ENCODE assay signal across 9 mouse cellular contexts in genomic region chr11:120539285-120540014, GRCm38 (mm10). TPM values are rescaled to one million over a fixed set of nuclear protein-coding genes. Genes with fewer than 3 reads are reported as not detected.
DNase-seq lines count a peak whose midpoint lies in the region; ATAC-seq lines count a peak whose summit lies in the region.
"Had no signal": no experiment of that assay in that cellular context is flagged by ENCODE, and none has a peak within 500 bp of the region (broad histone marks: within the 10 kb centered on the region; RNA-seq: fewer than 3 reads in every experiment).

No protein-coding gene starts in this region.

- DNase-seq in heart, adult 8-10 months (ENCODE audit: low spot score): no peak
- peak; percentile 49 for DNase-seq in limb, embryonic 10.5 days (ENCODE audit: low spot score)
- no peak for DNase-seq in right cerebral cortex, postnatal 4 days
- DNase-seq in layer of hippocampus, adult 8-10 months (ENCODE audit: low spot score in 2 of 2): no peak
- DNase-seq in heart, postnatal 14 days: no peak

- peaks cover 27% of the 10 kb centered on the region for H3K36me3 ChIP-seq in heart, embryonic 12.5 days
- H3K36me3 ChIP-seq in forebrain, embryonic 15.5 days: peaks cover 21% of the 10 kb centered on the region
- H3K36me3 ChIP-seq in limb, embryonic 10.5 days: peaks cover 28% of the 10 kb centered on the region
- H3K36me3 ChIP-seq in midbrain, embryonic 13.5 days: peaks cover 31% of the 10 kb centered on the region

- WGBS in heart, embryonic 12.5 days: 34% methylated on average over 10 of the region's 10 CpGs
- 18% methylated on average over 10 of the region's 10 CpGs for WGBS in forebrain, embryonic 15.5 days
- WGBS in limb, embryonic 10.5 days: 40% methylated on average over 10 of the region's 10 CpGs
- 17% methylated on average over 10 of the region's 10 CpGs for WGBS in midbrain, embryonic 13.5 days

- H3K9me3 ChIP-seq in heart, embryonic 12.5 days (replicated peaks): no peaks in the 10 kb centered on the region
- H3K9me3 ChIP-seq in forebrain, embryonic 15.5 days: no peaks in the 10 kb centered on the region
- no peaks in the 10 kb centered on the region for H3K9me3 ChIP-seq in limb, embryonic 10.5 days (replicated peaks)
- no peaks in the 10 kb centered on the region for H3K9me3 ChIP-seq in midbrain, embryonic 13.5 days

- H3K27ac ChIP-seq in heart, embryonic 12.5 days (ENCODE audit: poor library complexity, severe bottlenecking): no peak overlapping the region
- 0 out of 2 replicates have a peak overlapping the region, but pooled peaks have one; percentile 12 for H3K27ac ChIP-seq in forebrain, embryonic 15.5 days (replicated peaks)
- peak overlapping the region; percentile 83 for H3K27ac ChIP-seq in limb, embryonic 10.5 days
- H3K27ac ChIP-seq in midbrain, embryonic 13.5 days: peak overlapping the region; percentile 73

- H3K4me3 ChIP-seq in heart, embryonic 12.5 days: no peak overlapping the region
- no peak overlapping the region for H3K4me3 ChIP-seq in forebrain, embryonic 15.5 days
- H3K4me3 ChIP-seq in limb, embryonic 10.5 days: peak overlapping the region; percentile 23; the same call in 1 of the 2 replicates
- H3K4me3 ChIP-seq in midbrain, embryonic 13.5 days (replicated peaks): no peak overlapping the region

- H3K4me1 ChIP-seq in heart, embryonic 12.5 days (replicated peaks): peaks cover 35% of the 10 kb centered on the region
- H3K4me1 ChIP-seq in forebrain, embryonic 15.5 days: peaks cover 4% of the 10 kb centered on the region; the same call in 1 of the 2 replicates
- H3K4me1 ChIP-seq in limb, embryonic 10.5 days: peaks cover 28% of the 10 kb centered on the region
- H3K4me1 ChIP-seq in midbrain, embryonic 13.5 days (replicated peaks): peaks cover 20% of the 10 kb centered on the region

- no peak for ATAC-seq in heart, embryonic 12.5 days (ENCODE audit: insufficient number of reproducible peaks, low FRiP score)
- ATAC-seq in forebrain, embryonic 15.5 days (replicated peaks): no peak
- ATAC-seq in midbrain, embryonic 13.5 days: peak; percentile 60

- H3K4me2 ChIP-seq in heart, embryonic 12.5 days: no peak overlapping the region
- H3K4me2 ChIP-seq in forebrain, embryonic 15.5 days (replicated peaks): no peak overlapping the region
- peak overlapping the region; percentile 15; the same call in 1 of the 2 replicates for H3K4me2 ChIP-seq in midbrain, embryonic 13.5 days (replicated peaks)

- peak overlapping the region; percentile 29; the same call in 1 of the 2 replicates for H3K9ac ChIP-seq in heart, embryonic 12.5 days
- H3K9ac ChIP-seq in forebrain, embryonic 15.5 days (replicated peaks): no peak overlapping the region
- H3K9ac ChIP-seq in midbrain, embryonic 13.5 days (replicated peaks): peak overlapping the region; percentile 45; the same call in 1 of the 2 replicates

- peaks cover 28% of the 10 kb centered on the region for H3K27me3 ChIP-seq in heart, embryonic 12.5 days (replicated peaks)
- H3K27me3 ChIP-seq in forebrain, embryonic 15.5 days: no peaks in the 10 kb centered on the region
- H3K27me3 ChIP-seq in limb, embryonic 10.5 days (ENCODE audit: low read depth, poor library complexity, severe bottlenecking): peaks cover 14% of the 10 kb centered on the region
- no peaks in the 10 kb centered on the region for H3K27me3 ChIP-seq in midbrain, embryonic 13.5 days

- intact Hi-C loops in heart, postnatal 14 days (cut with DNase I): no loop called here

RNA-seq across cellular contexts. Expression of gene Gcgr, which starts 9.0 kb away (rescaled TPM):
- polyA plus RNA-seq in heart, embryonic 12.5 days (2016; fragmentation: Nextera tagmentation; extraction: Ambion mirVana): 1.2 and 1.4 TPM in 2 replicates
- total RNA-seq in heart, adult 8-10 months (2022): 1 to 10 TPM in 1 of 4 experiments, under 1 TPM in 3; 0.69 to 1.0 (median 0.78) TPM
- polyA plus RNA-seq in forebrain, embryonic 15.5 days (2015; fragmentation: Nextera tagmentation; extraction: Ambion mirVana): 0.09 TPM in 2 replicates
- polyA plus RNA-seq in limb, embryonic 10.5 days (2016; fragmentation: Nextera tagmentation; extraction: Ambion mirVana): 0.26 and 1.1 TPM in 2 replicates
- 0.20 and 0.32 TPM in 2 replicates for polyA plus RNA-seq in midbrain, embryonic 13.5 days (2015; fragmentation: Nextera tagmentation; extraction: Ambion mirVana)
- total RNA-seq in layer of hippocampus, adult 8-10 months (2022): under 1 TPM in 1 of 4 experiments, not detected in 3; 0.25 TPM
- total RNA-seq in heart, postnatal 14 days (2021): 1 to 10 TPM; 1.7 to 2.4 TPM

RNA-seq across cellular contexts. Expression of gene Mcrip1, which starts 10.1 kb away (rescaled TPM):
- polyA plus RNA-seq in heart, embryonic 12.5 days (2016; fragmentation: Nextera tagmentation; extraction: Ambion mirVana): 126 and 130 TPM in 2 replicates
- 10 to 100 TPM; 37.5 to 41.0 (median 38.5) TPM for total RNA-seq in heart, adult 8-10 months (2022)
- polyA plus RNA-seq in forebrain, embryonic 15.5 days (2015; fragmentation: Nextera tagmentation; extraction: Ambion mirVana): 242 and 245 TPM in 2 replicates
- polyA plus RNA-seq in limb, embryonic 10.5 days (2016; fragmentation: Nextera tagmentation; extraction: Ambion mirVana): 223 and 235 TPM in 2 replicates
- polyA plus RNA-seq in midbrain, embryonic 13.5 days (2015; fragmentation: Nextera tagmentation; extraction: Ambion mirVana): 240 and 242 TPM in 2 replicates
- total RNA-seq in layer of hippocampus, adult 8-10 months (2022): 10 to 100 TPM; 61.1 to 68.7 (median 63.3) TPM
- 10 to 100 TPM; 53.5 to 58.1 TPM for total RNA-seq in heart, postnatal 14 days (2021)

RNA-seq across cellular contexts. Expression of gene Ppp1r27, which starts 11.5 kb away (rescaled TPM):
- polyA plus RNA-seq in heart, embryonic 12.5 days (2016; fragmentation: Nextera tagmentation; extraction: Ambion mirVana): not detected in 2 replicates
- under 1 TPM in 1 of 4 experiments, not detected in 3; 0.34 TPM for total RNA-seq in heart, adult 8-10 months (2022)
- polyA plus RNA-seq in forebrain, embryonic 15.5 days (2015; fragmentation: Nextera tagmentation; extraction: Ambion mirVana): 0.23 TPM in 1 of 2 replicates, not detected in the other
- polyA plus RNA-seq in limb, embryonic 10.5 days (2016; fragmentation: Nextera tagmentation; extraction: Ambion mirVana): 0.25 and 0.26 TPM in 2 replicates
- polyA plus RNA-seq in midbrain, embryonic 13.5 days (2015; fragmentation: Nextera tagmentation; extraction: Ambion mirVana): not detected in 2 replicates
- total RNA-seq in layer of hippocampus, adult 8-10 months (2022): not detected
- under 1 TPM in 1 of 2 experiments, not detected in 1; 0.39 TPM for total RNA-seq in heart, postnatal 14 days (2021)
- polyA plus RNA-seq: large intestine, adult 2 months had no signal

RNA-seq across cellular contexts. Expression of gene P4hb, which starts 33.6 kb away (rescaled TPM):
- 478 and 480 TPM in 2 replicates for polyA plus RNA-seq in heart, embryonic 12.5 days (2016; fragmentation: Nextera tagmentation; extraction: Ambion mirVana)
- total RNA-seq in heart, adult 8-10 months (2022): 100 to 1,000 TPM; 217 to 256 (median 229) TPM
- polyA plus RNA-seq in forebrain, embryonic 15.5 days (2015; fragmentation: Nextera tagmentation; extraction: Ambion mirVana): 234 and 239 TPM in 2 replicates
- 613 and 656 TPM in 2 replicates for polyA plus RNA-seq in limb, embryonic 10.5 days (2016; fragmentation: Nextera tagmentation; extraction: Ambion mirVana)
- 279 and 297 TPM in 2 replicates for polyA plus RNA-seq in midbrain, embryonic 13.5 days (2015; fragmentation: Nextera tagmentation; extraction: Ambion mirVana)
- total RNA-seq in layer of hippocampus, adult 8-10 months (2022): 100 to 1,000 TPM; 119 to 147 (median 134) TPM
- total RNA-seq in heart, postnatal 14 days (2021): 100 to 1,000 TPM; 238 to 247 TPM

RNA-seq across cellular contexts. Expression of gene Arhgdia, which starts 42.0 kb away (rescaled TPM):
- 422 and 442 TPM in 2 replicates for polyA plus RNA-seq in heart, embryonic 12.5 days (2016; fragmentation: Nextera tagmentation; extraction: Ambion mirVana)
- total RNA-seq in heart, adult 8-10 months (2022): 100 to 1,000 TPM; 130 to 152 (median 141) TPM
- polyA plus RNA-seq in forebrain, embryonic 15.5 days (2015; fragmentation: Nextera tagmentation; extraction: Ambion mirVana): 464 TPM in 2 replicates
- 742 and 814 TPM in 2 replicates for polyA plus RNA-seq in limb, embryonic 10.5 days (2016; fragmentation: Nextera tagmentation; extraction: Ambion mirVana)
- 452 and 461 TPM in 2 replicates for polyA plus RNA-seq in midbrain, embryonic 13.5 days (2015; fragmentation: Nextera tagmentation; extraction: Ambion mirVana)
- total RNA-seq in layer of hippocampus, adult 8-10 months (2022): 100 to 1,000 TPM; 268 to 314 (median 278) TPM
- total RNA-seq in heart, postnatal 14 days (2021): 100 to 1,000 TPM; 164 to 180 TPM
